Mouse (Mus musculus): Measurements from ENCODE around the gene Epb41. TPM values are rescaled to one million over a fixed set of nuclear protein-coding genes. Genes with fewer than 3 reads are reported as not detected.
A peak's percentile ranks its signal among the peaks of the same experiment; 100 is the strongest.

The Epb41 gene
- polyA plus RNA-seq, 1 experiment = 94.1 TPM

DNA sequence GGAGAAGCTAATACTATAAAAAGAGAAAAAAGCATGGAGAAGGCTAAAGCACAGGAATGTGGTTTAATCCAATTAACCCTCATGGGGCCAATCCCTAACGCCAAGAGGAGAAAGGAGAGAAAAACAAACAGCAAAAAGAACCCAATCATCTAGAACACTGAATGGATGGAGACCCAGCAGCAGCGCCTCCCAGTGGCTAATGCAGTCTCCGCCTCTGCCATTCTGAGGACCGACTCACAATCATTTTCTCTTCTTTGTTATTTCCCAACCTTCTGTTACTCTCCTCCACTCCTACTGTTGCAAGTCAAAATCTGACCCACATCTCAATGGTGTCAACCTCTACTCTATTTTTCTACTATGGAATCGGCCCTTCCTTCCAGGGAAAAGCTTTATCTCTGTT is 78.1 kb downstream of the Epb41 start:
- no peak for TF ChIP-seq CTCF (IDR thresholded peaks at IDR 0.05; ENCODE audit: extremely low read depth, insufficient read depth, insufficient read length, insufficient replicate concordance)
- no peak for TF ChIP-seq POLR2A (IDR thresholded peaks at IDR 0.05; ENCODE audit: low read depth, low read length)
- Histone ChIP-seq H3K27me3 (ENCODE audit: control insufficient read depth, insufficient read depth, low read length) (no peaks in the 10 kb centered on the region), H3K36me3 (ENCODE audit: control insufficient read depth, insufficient read depth, low read length) (peaks cover 15% of the 10 kb centered on the region), H3K27ac (ENCODE audit: insufficient read depth, low read length) (no peak overlapping the region), H3K4me1 (ENCODE audit: control insufficient read depth, insufficient read depth, insufficient read length) (no peaks in the 10 kb centered on the region), H3K4me3 (ENCODE audit: extremely low read depth, insufficient read depth, insufficient read length) (no peak overlapping the region)
- DNase-seq (ENCODE audit: low read depth in 1 of 2, low spot score in 2 of 2) = no peak
- WGBS = 85% methylated on average over 5 of the region's 5 CpGs

DNA sequence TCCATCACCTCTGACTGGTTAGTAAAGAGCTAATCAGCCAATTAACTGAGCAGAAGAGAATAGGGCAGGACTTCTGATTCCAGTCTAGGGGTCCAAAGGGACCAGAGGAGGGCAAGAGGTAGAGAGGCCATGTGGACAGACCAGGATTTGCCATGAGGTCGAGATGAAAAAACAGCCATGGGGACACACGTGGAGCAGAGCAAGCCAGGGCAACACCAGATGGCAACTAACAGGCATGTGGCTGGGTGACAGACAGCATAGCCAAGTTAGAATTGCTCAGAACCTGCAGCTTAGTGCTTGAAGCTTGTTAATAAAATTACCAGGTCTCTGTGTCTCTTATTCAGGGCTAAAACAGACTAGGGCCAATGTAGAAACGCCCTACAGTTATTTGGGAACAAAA is 81.3 kb downstream of the Epb41 start:
- Histone ChIP-seq H3K36me3 (ENCODE audit: control insufficient read depth, insufficient read depth, low read length) (peaks cover 15% of the 10 kb centered on the region), H3K27ac (ENCODE audit: insufficient read depth, low read length) (no peak overlapping the region), H3K4me1 (ENCODE audit: control insufficient read depth, insufficient read depth, insufficient read length) (no peaks in the 10 kb centered on the region), H3K4me3 (ENCODE audit: extremely low read depth, insufficient read depth, insufficient read length) (no peak overlapping the region), H3K27me3 (ENCODE audit: control insufficient read depth, insufficient read depth, low read length) (no peaks in the 10 kb centered on the region)
- DNase-seq (ENCODE audit: low read depth in 1 of 2, low spot score in 2 of 2) = no peak
- WGBS = 93% methylated on average over 3 of the region's 3 CpGs
- TF ChIP-seq CTCF (IDR thresholded peaks at IDR 0.05; ENCODE audit: extremely low read depth, insufficient read depth, insufficient read length, insufficient replicate concordance) = no peak
- TF ChIP-seq POLR2A (IDR thresholded peaks at IDR 0.05; ENCODE audit: low read depth, low read length) = no peak

DNA sequence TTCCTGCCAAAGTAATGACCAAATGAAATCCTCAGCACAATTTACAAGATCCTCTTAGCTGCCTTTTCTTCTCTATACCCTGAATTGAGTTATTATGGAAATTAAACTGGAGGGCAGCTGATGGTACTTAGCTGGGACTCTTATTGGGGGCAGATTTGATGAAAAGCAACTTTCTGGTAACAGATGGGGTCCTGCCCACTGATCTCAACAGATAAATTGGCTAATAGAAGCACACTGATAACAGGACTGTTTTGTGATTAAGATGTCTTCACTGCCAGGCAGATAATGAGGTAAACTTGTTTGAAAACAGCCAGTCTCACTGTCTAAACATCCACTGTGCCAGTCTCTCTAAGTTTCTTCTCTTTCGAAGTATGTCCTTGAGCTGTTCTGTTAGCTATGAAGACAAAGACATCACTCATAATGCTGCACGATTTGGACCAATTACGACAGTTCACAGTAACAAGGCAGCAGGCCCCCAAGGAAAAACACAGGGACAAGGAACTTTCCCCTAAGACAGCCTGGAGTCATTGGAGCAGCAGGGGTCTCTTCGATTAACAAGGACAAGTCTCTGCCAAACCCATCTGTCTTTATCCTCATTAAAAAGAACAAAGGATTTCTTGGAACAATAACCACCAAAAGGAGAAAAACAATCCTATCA is 92.1 kb downstream of the Epb41 start:
- no peak overlapping the region for H3K27ac ChIP-seq (ENCODE audit: insufficient read depth, low read length)
- no peak for DNase-seq (ENCODE audit: low read depth in 1 of 2, low spot score in 2 of 2)
- WGBS = 87% methylated on average over 4 of the region's 4 CpGs
- no peaks in the 10 kb centered on the region for H3K4me1 ChIP-seq (ENCODE audit: control insufficient read depth, insufficient read depth, insufficient read length)
- H3K27me3 ChIP-seq (ENCODE audit: control insufficient read depth, insufficient read depth, low read length) = no peaks in the 10 kb centered on the region
- H3K4me3 ChIP-seq (ENCODE audit: extremely low read depth, insufficient read depth, insufficient read length) = no peak overlapping the region
- H3K36me3 ChIP-seq (ENCODE audit: control insufficient read depth, insufficient read depth, low read length) = peaks cover 8% of the 10 kb centered on the region
- TF ChIP-seq POLR2A (IDR thresholded peaks at IDR 0.05; ENCODE audit: low read depth, low read length) (no peak), CTCF (IDR thresholded peaks at IDR 0.05; ENCODE audit: extremely low read depth, insufficient read depth, insufficient read length, insufficient replicate concordance) (no peak)

DNA sequence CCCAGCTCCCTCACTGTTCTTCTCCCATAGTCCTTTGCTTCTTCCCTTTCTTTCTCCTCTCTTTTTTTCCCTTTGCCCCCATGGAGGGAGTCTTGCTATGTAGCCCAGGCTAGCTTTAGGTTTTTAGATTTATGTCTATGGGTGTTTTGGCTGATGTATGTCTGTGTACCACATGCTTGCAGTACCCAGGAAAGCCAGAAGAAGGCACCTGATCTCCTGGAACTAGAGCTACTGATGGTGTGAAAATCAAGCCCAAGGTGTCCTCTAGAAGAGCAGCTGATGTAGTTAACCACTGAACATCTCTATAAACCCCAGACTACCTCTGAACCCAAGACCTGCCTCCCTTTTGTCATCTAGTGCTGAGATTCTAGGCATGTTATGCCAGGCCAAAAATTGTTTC is 93.4 kb downstream of the Epb41 start:
- DNase-seq (ENCODE audit: low read depth in 1 of 2, low spot score in 2 of 2) = no peak
- peaks cover 4% of the 10 kb centered on the region for H3K36me3 ChIP-seq (ENCODE audit: control insufficient read depth, insufficient read depth, low read length)

DNA sequence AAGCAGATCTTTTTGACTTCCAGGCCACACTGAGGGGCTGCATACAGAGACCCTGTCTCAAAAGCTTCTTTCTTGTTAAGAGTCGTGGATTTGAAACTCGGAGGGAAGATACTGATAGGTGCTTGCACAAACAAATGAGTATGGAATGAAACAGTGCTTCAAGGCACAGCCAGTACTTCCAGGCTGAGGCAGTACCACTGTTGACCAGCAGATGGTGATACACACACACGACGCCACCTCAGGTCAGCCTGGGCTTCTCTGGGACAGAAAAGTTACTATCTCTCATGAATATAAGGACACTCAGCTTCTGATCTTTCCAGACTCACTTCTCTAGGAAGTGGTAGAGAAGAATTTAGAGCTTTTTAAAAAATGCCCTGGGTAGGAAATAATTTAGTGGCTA is 97.9 kb downstream of the Epb41 start:
- Histone ChIP-seq H3K36me3 (ENCODE audit: control insufficient read depth, insufficient read depth, low read length) (peaks cover 21% of the 10 kb centered on the region), H3K27ac (ENCODE audit: insufficient read depth, low read length) (no peak overlapping the region), H3K27me3 (ENCODE audit: control insufficient read depth, insufficient read depth, low read length) (no peaks in the 10 kb centered on the region), H3K4me1 (ENCODE audit: control insufficient read depth, insufficient read depth, insufficient read length) (no peaks in the 10 kb centered on the region), H3K4me3 (ENCODE audit: extremely low read depth, insufficient read depth, insufficient read length) (no peak overlapping the region)
- WGBS = 19% methylated on average over 4 of the region's 4 CpGs
- peak; percentile 39 to 64 for DNase-seq (ENCODE audit: low read depth in 1 of 2, low spot score in 2 of 2)
- TF ChIP-seq POLR2A (IDR thresholded peaks at IDR 0.05; ENCODE audit: low read depth, low read length) = no peak
- peak; percentile 90; the same call in 1 of the 2 replicates for TF ChIP-seq CTCF (IDR thresholded peaks at IDR 0.05; ENCODE audit: extremely low read depth, insufficient read depth, insufficient read length, insufficient replicate concordance)

More for the DNA sequence above, 93.4 kb downstream of the Epb41 start:
- Histone ChIP-seq H3K27me3 (ENCODE audit: control insufficient read depth, insufficient read depth, low read length) (no peaks in the 10 kb centered on the region), H3K27ac (ENCODE audit: insufficient read depth, low read length) (no peak overlapping the region), H3K4me3 (ENCODE audit: extremely low read depth, insufficient read depth, insufficient read length) (no peak overlapping the region), H3K4me1 (ENCODE audit: control insufficient read depth, insufficient read depth, insufficient read length) (no peaks in the 10 kb centered on the region)
- TF ChIP-seq POLR2A (IDR thresholded peaks at IDR 0.05; ENCODE audit: low read depth, low read length) = no peak
- no peak for TF ChIP-seq CTCF (IDR thresholded peaks at IDR 0.05; ENCODE audit: extremely low read depth, insufficient read depth, insufficient read length, insufficient replicate concordance)

DNA sequence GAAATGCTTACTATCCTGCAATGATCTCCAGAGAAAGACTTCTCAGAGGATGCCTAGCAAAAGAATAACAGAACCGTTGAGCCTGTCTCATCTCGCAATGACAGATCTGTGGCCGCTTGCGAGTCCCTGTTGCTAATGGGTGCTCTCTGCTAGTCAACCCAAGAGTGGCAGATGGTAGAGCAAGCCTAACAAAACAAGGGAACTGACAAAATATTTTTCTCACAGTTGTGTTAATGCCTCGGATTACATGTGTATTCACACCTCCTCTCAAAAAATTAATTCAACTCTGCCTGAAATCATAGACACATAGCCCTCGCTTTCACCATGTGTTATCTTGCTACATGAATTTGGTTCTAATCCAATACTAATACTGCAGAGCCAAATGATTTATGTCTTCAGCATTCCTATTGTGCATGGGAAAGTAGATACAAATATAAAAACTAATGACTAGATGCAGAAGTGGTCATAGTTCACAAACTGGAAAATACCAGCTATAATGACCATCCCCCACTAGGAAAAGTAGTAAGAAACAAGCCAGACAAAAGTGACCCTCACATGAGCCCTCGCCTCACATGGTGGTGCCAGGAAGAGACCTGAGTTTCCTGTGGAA is 104.8 kb downstream of the Epb41 start:
- no peak overlapping the region for H3K4me3 ChIP-seq (ENCODE audit: extremely low read depth, insufficient read depth, insufficient read length)
- H3K27ac ChIP-seq (ENCODE audit: insufficient read depth, low read length) = no peak overlapping the region
- TF ChIP-seq CTCF (IDR thresholded peaks at IDR 0.05; ENCODE audit: extremely low read depth, insufficient read depth, insufficient read length, insufficient replicate concordance) = no peak
- WGBS = 95% methylated on average over 7 of the region's 7 CpGs
- H3K4me1 ChIP-seq (ENCODE audit: control insufficient read depth, insufficient read depth, insufficient read length) = no peaks in the 10 kb centered on the region
- no peak for DNase-seq (ENCODE audit: low read depth in 1 of 2, low spot score in 2 of 2)
- H3K36me3 ChIP-seq (ENCODE audit: control insufficient read depth, insufficient read depth, low read length) = peaks cover 23% of the 10 kb centered on the region
- no peaks in the 10 kb centered on the region for H3K27me3 ChIP-seq (ENCODE audit: control insufficient read depth, insufficient read depth, low read length)

DNA sequence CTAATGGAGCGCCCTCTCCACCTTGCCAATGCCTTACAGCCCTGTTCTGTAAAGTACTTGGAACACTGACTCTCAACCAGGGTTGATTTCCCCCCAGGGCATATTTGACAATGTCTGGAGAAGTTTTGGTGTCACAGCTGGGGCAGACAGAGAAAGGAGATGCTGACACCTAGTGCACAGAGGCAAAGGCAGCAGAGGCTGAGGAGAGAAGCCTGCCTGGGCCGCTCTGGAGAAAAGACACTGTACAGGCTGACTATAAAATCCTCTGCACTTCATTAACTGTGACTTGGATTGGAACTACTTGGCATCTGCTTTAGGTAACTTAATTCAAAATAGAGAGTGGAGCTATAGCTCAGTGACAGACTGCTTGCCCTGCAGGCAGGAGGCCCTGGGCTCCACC is 106.2 kb downstream of the Epb41 start:
- H3K36me3 ChIP-seq (ENCODE audit: control insufficient read depth, insufficient read depth, low read length) = peaks cover 18% of the 10 kb centered on the region
- TF ChIP-seq CTCF (IDR thresholded peaks at IDR 0.05; ENCODE audit: extremely low read depth, insufficient read depth, insufficient read length, insufficient replicate concordance) (no peak), POLR2A (IDR thresholded peaks at IDR 0.05; ENCODE audit: low read depth, low read length) (no peak)
- H3K27ac ChIP-seq (ENCODE audit: insufficient read depth, low read length) = no peak overlapping the region
- H3K4me1 ChIP-seq (ENCODE audit: control insufficient read depth, insufficient read depth, insufficient read length) = no peaks in the 10 kb centered on the region
- no peak overlapping the region for H3K4me3 ChIP-seq (ENCODE audit: extremely low read depth, insufficient read depth, insufficient read length)
- DNase-seq (ENCODE audit: low read depth in 1 of 2, low spot score in 2 of 2) = no peak
- WGBS = 100% methylated on average over 2 of the region's 2 CpGs
- no peaks in the 10 kb centered on the region for H3K27me3 ChIP-seq (ENCODE audit: control insufficient read depth, insufficient read depth, low read length)
